Mouse (Mus musculus): ENCODE results near the gene Efna2. TPM values are rescaled to one million over a fixed set of nuclear protein-coding genes. Genes with fewer than 3 reads are reported as not detected.
A peak's percentile ranks its signal among the peaks of the same experiment; 100 is the strongest.
"Not testable (repeated sequence)": the region's sequence is repeated elsewhere in the genome, so short reads cannot be mapped to it uniquely, and the experiment has no call there.

Gene Efna2
- total RNA-seq, 2 experiments from 2014 or later: 1.1 to 1.9 TPM

GRCm38 (mm10) chr10:80189999-80190398 is 10.7 kb downstream of the Efna2 start:
- DNase-seq: no peak

- DNase-seq: peak; percentile 51
Measured at GRCm38 (mm10) chr10:80190491-80191051, 11.3 kb downstream of the Efna2 start.

- DNase-seq: no peak
Measured at GRCm38 (mm10) chr10:80193976-80194375, 14.7 kb downstream of the Efna2 start.

GRCm38 (mm10) chr10:80194441-80194840 is 15.2 kb downstream of the Efna2 start:
- DNase-seq: no peak

- no peak for DNase-seq
Measured at GRCm38 (mm10) chr10:80196167-80196566, 16.9 kb downstream of the Efna2 start.

GRCm38 (mm10) chr10:80196778-80197581 is 17.7 kb downstream of the Efna2 start:
- no peak for DNase-seq

- DNase-seq: peak; percentile 75
Measured at GRCm38 (mm10) chr10:80199440-80200008, 20.2 kb downstream of the Efna2 start.

- DNase-seq: no peak
Measured at GRCm38 (mm10) chr10:80200485-80200884, 21.2 kb downstream of the Efna2 start.

- DNase-seq: no peak
Measured at GRCm38 (mm10) chr10:80204055-80204454, 24.8 kb downstream of the Efna2 start.

- DNase-seq: no peak
Measured at GRCm38 (mm10) chr10:80207201-80207600, 27.9 kb downstream of the Efna2 start.

- DNase-seq: no peak
Measured at GRCm38 (mm10) chr10:80207676-80208075, 28.4 kb downstream of the Efna2 start.

- no peak for DNase-seq
Measured at GRCm38 (mm10) chr10:80208248-80208647, 29.0 kb downstream of the Efna2 start.

- DNase-seq: no peak
Measured at GRCm38 (mm10) chr10:80208841-80209371, 29.6 kb downstream of the Efna2 start.

GRCm38 (mm10) chr10:80211547-80212103 is 32.3 kb downstream of the Efna2 start:
- DNase-seq: not testable (repeated sequence)

- no peak for DNase-seq
Measured at GRCm38 (mm10) chr10:80215048-80215772, 35.9 kb downstream of the Efna2 start.

GRCm38 (mm10) chr10:80220676-80221075 is 41.4 kb downstream of the Efna2 start:
- DNase-seq: no peak

- not testable (repeated sequence) for DNase-seq
Measured at GRCm38 (mm10) chr10:80223137-80223536, 43.9 kb downstream of the Efna2 start.

- no peak for DNase-seq
Measured at GRCm38 (mm10) chr10:80226071-80226415, 46.8 kb downstream of the Efna2 start.

- DNase-seq: peak; percentile 98
Measured at GRCm38 (mm10) chr10:80226416-80227165, 47.3 kb downstream of the Efna2 start, which contains the start of gene Mum1. Gene Mum1 (plus strand): TSS chr10:80226434.

- no peak for DNase-seq
Measured at GRCm38 (mm10) chr10:80227166-80227539, 47.9 kb downstream of the Efna2 start.
